ENCODE assay signal across 28 mouse cellular contexts in the genomic region with DNA sequence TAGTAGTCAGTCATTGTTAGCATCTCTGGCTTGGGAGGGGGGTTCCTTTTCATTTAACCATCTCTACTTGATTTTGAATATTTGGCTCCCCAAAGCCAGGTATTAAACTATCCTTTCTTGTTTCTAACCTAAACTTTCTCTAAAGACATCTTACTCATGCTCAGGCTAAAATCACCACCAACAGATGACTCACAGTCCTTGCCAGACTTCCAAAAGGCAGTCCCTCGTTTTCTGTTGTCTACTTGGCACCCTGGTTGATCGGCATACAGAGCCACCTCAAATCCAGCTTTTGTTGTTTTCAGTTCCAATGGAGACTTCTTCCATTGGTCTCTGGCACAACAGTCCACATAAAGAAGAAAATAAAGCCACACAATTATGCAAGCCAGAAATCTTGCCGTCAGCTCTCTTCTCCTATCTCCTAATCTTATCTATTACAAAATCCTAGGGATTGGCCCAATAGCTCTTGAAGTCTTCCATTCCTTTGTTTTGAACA. TPM values are rescaled to one million over a fixed set of nuclear protein-coding genes. Genes with fewer than 3 reads are reported as not detected.
A peak's percentile ranks its signal among the peaks of the same experiment; 100 is the strongest.
DNase-seq lines count a peak whose midpoint lies in the region; ATAC-seq lines count a peak whose summit lies in the region.
"Had no signal": no experiment of that assay in that cellular context is flagged by ENCODE, and none has a peak within 500 bp of the region (broad histone marks: within the 10 kb centered on the region; RNA-seq: fewer than 3 reads in every experiment).

No protein-coding gene starts in this region.

- H3K27ac ChIP-seq in heart, embryonic 10.5 days: no peak overlapping the region
- H3K27ac ChIP-seq: embryonic facial prominence, embryonic 10.5 days; embryonic facial prominence, embryonic 13.5 days; forebrain, embryonic 12.5 days; forebrain, embryonic 15.5 days; heart, adult 2 months; heart, embryonic 15.5 days; hindbrain, embryonic 14.5 days; hindbrain, postnatal 0 days had no signal

- intact Hi-C loops in heart, postnatal 36 days (cut with DNase I): loop anchor here (2.0 kb wide), 1 partner anchor 23 kb away; no protein-coding TSS in a partner anchor

- peaks cover 6% of the 10 kb centered on the region for H3K4me1 ChIP-seq in heart, embryonic 10.5 days
- H3K4me1 ChIP-seq: embryonic facial prominence, embryonic 13.5 days; forebrain, embryonic 12.5 days; forebrain, embryonic 15.5 days had no signal

- ATAC-seq in megakaryocyte progenitor cell, adult 5-6 weeks (replicated peaks; ENCODE audit: poor library complexity): no peak
- ATAC-seq: forebrain, embryonic 15.5 days; hindbrain, postnatal 0 days; inflammation-experienced regulatory T-cells, adult 6 months; intestine, embryonic 16.5 days; Patski had no signal

- H3K9me3 ChIP-seq in heart, embryonic 10.5 days: no peaks in the 10 kb centered on the region
- H3K9me3 ChIP-seq: embryonic facial prominence, embryonic 10.5 days; embryonic facial prominence, embryonic 13.5 days; forebrain, embryonic 12.5 days; forebrain, embryonic 15.5 days; heart, embryonic 15.5 days had no signal

- WGBS in heart, embryonic 10.5 days: 77% methylated on average over 3 of the region's 3 CpGs

- no peaks in the 10 kb centered on the region for H3K27me3 ChIP-seq in heart, embryonic 10.5 days (ENCODE audit: insufficient read depth, poor library complexity, severe bottlenecking)
- H3K27me3 ChIP-seq: embryonic facial prominence, embryonic 13.5 days; forebrain, embryonic 12.5 days; forebrain, embryonic 15.5 days; heart, embryonic 15.5 days; Patski had no signal

- H3K36me3 ChIP-seq in heart, embryonic 10.5 days: no peaks in the 10 kb centered on the region
- H3K36me3 ChIP-seq: embryonic facial prominence, embryonic 10.5 days; embryonic facial prominence, embryonic 13.5 days; forebrain, embryonic 12.5 days; forebrain, embryonic 15.5 days; heart, embryonic 15.5 days had no signal

- peak; percentile 0 for DNase-seq in embryo, embryonic 10 days (ENCODE audit: low spot score)
- DNase-seq in embryo, embryonic 11 days: no peak
- DNase-seq in heart, embryonic 10.5 days (ENCODE audit: low spot score): peak; percentile 3
- no peak for DNase-seq in heart, postnatal 36 days
- DNase-seq in 416B (ENCODE audit: low read depth): peak; percentile 57
- no peak for DNase-seq in right cerebral cortex, postnatal 36 days (ENCODE audit: low spot score in 2 of 2)
- DNase-seq: adrenal gland, postnatal 25 days; cerebellum, adult 18-20 months; cerebellum, adult 9-10 months; cerebellum, postnatal 14 days; gastrocnemius, adult 2 months; gastrocnemius, postnatal 14 days; heart, adult 2 months; heart, postnatal 10 days; heart, postnatal 4 days; kidney, adult 18-20 months had no signal

- H3K4me3 ChIP-seq in heart, embryonic 10.5 days: no peak overlapping the region
- H3K4me3 ChIP-seq: embryonic facial prominence, embryonic 10.5 days; embryonic facial prominence, embryonic 13.5 days; erythroblast, embryonic 14.5 days; forebrain, embryonic 12.5 days; forebrain, embryonic 15.5 days; gastrocnemius, adult 2 months; heart, adult 2 months; heart, embryonic 15.5 days had no signal

RNA-seq across cellular contexts. Expression of a gene that starts 11.2 kb away (rescaled TPM):
- 0.23 and 0.30 TPM in 2 replicates for polyA plus RNA-seq in heart, embryonic 10.5 days (2016; fragmentation: Nextera tagmentation; extraction: Ambion mirVana)
- total RNA-seq in heart, postnatal 36 days (2021): 1 to 10 TPM; 6.1 to 6.2 TPM
- 3.4 TPM in 2 replicates for total RNA-seq in megakaryocyte progenitor cell, adult 5-6 weeks (2015)
- total RNA-seq in megakaryocyte progenitor cell, adult 5-6 weeks (2017): 6.9 and 7.6 TPM in 2 replicates
- polyA plus RNA-seq: erythroblast, embryonic 14.5 days had no signal

RNA-seq across cellular contexts. Expression of a gene that starts 53.8 kb away (rescaled TPM):
- 60.6 and 65.3 TPM in 2 replicates for polyA plus RNA-seq in heart, embryonic 10.5 days (2016; fragmentation: Nextera tagmentation; extraction: Ambion mirVana)
- total RNA-seq in heart, postnatal 36 days (2021): 10 to 100 TPM; 51.4 to 52.8 TPM
- 22.9 and 29.1 TPM in 2 replicates for total RNA-seq in megakaryocyte progenitor cell, adult 5-6 weeks (2015)
- total RNA-seq in megakaryocyte progenitor cell, adult 5-6 weeks (2017): 47.5 and 52.5 TPM in 2 replicates

Comparison
In these comparisons a context has a peak if more than half of its experiments do, and no peak if none do; other contexts are left out.
1. DNase-seq: peak in embryo, embryonic 10 days (single experiment), heart, embryonic 10.5 days (single experiment) and 416B (single experiment); none in embryo, embryonic 11 days (single experiment), heart, postnatal 36 days (0 of 2) and right cerebral cortex, postnatal 36 days (0 of 2).